ENCODE assay signal across 1 mouse cellular context in the genomic region with DNA sequence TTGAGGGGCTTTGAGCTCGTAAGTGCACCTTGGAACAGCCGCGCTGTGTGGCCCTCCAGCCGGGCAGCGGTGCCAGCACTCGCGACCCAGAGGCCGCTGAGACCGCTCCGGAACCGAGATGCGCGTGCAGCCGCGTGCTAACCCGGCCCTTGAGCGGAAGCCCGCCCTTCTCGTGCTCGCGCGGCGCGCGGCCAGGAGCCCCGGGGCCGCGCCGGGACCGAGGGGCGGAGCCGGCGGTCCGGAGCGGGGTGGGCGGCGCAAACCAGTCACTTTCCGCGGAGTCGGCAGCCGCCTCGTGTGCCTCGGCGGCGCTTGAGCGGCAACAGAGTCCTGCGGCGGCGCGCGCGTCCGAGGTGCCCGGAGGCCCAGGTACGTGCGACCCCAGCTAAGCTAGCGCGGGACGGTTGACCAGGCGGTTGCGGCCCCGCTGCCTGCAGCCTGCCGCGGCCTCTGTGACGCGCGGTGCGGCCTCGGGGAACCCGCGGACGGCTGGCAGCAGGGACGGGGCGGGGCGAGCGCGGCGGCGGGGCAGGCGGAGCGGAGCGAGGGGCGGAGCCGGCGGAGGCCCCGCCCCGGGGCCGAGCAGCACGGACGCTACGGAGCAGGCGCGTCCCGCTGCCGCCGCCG.
TF ChIP-seq lines count a peak whose summit lies in the region.

A gene (plus strand): TSS at position 269 of the 627 bp plus-strand sequence.

TF ChIP-seq in CH12.LX, 34 proteins besides CTCF, POLR2A, EP300 and RAD21 (continued from another document):
- TF ChIP-seq KAT2A (IDR thresholded peaks at IDR 0.05; ENCODE audit: insufficient replicate concordance, low read length) (no peak), TBP (conservative IDR thresholded peaks at IDR 0.05; ENCODE audit: low read depth, low read length) (peak; percentile 51; the same call in 1 of the 2 replicates), HCFC1 (IDR thresholded peaks at IDR 0.05; ENCODE audit: low read depth, low read length) (peak; percentile 56; the same call in 1 of the 2 replicates), ZKSCAN1 (IDR thresholded peaks at IDR 0.05; ENCODE audit: borderline replicate concordance, low read depth, low read length) (no peak), ZNF384 (IDR thresholded peaks at IDR 0.05; ENCODE audit: low read depth, low read length) (no peak), ZC3H11A (IDR thresholded peaks at IDR 0.05; ENCODE audit: low read depth, low read length) (no peak), GABPA (IDR thresholded peaks at IDR 0.05; ENCODE audit: insufficient replicate concordance, low read depth, low read length) (no peak), MXI1 (IDR thresholded peaks at IDR 0.05; ENCODE audit: low read depth, low read length) (peak; percentile 86), ZMIZ1 (IDR thresholded peaks at IDR 0.05; ENCODE audit: low read depth, low read length) (peak; percentile 61; the same call in 1 of the 2 replicates), MEF2A (IDR thresholded peaks at IDR 0.05; ENCODE audit: borderline replicate concordance, low read depth, low read length) (no peak), NRF1 (IDR thresholded peaks at IDR 0.05; ENCODE audit: low read depth, low read length) (peak; percentile 54; the same call in 1 of the 2 replicates), MAZ (IDR thresholded peaks at IDR 0.05; ENCODE audit: low read depth, low read length) (no peak), JUN (IDR thresholded peaks at IDR 0.05; ENCODE audit: insufficient read depth, low read depth, low read length) (no peak), BHLHE40 (IDR thresholded peaks at IDR 0.05; ENCODE audit: low read depth, low read length) (peak; percentile 88), SMC3 (IDR thresholded peaks at IDR 0.05; ENCODE audit: low read depth, low read length) (no peak), MAFK (IDR thresholded peaks at IDR 0.05; ENCODE audit: insufficient replicate concordance, low read length) (no peak), MAX (IDR thresholded peaks at IDR 0.05; ENCODE audit: low read length) (peak; percentile 65), UBTF (IDR thresholded peaks at IDR 0.05; ENCODE audit: low read depth, low read length) (peak; percentile 59; the same call in 1 of the 2 replicates), ELF1 (IDR thresholded peaks at IDR 0.05; ENCODE audit: low read depth, low read length) (peak; percentile 78), POLR2AphosphoS2 (IDR thresholded peaks at IDR 0.05; ENCODE audit: low read depth, low read length) (peak; percentile 64; the same call in 1 of the 2 replicates), JUND (conservative IDR thresholded peaks at IDR 0.05; ENCODE audit: low read depth, low read length) (no peak), TCF12 (IDR thresholded peaks at IDR 0.05; ENCODE audit: low read depth, low read length) (peak; percentile 81), E2F4 (IDR thresholded peaks at IDR 0.05; ENCODE audit: insufficient replicate concordance, low read depth, low read length) (no peak), CHD2 (IDR thresholded peaks at IDR 0.05; ENCODE audit: low read length) (no peak), USF2 (conservative IDR thresholded peaks at IDR 0.05; ENCODE audit: low read depth, low read length) (no peak), USF1 (IDR thresholded peaks at IDR 0.05; ENCODE audit: low read depth, low read length) (no peak), MYC (IDR thresholded peaks at IDR 0.05; ENCODE audit: low read depth, low read length) (0 out of 2 replicates have a peak, but pooled peaks have one; percentile 19), SIN3A (IDR thresholded peaks at IDR 0.05; ENCODE audit: low read length) (peak; percentile 79), PAX5 (IDR thresholded peaks at IDR 0.05; ENCODE audit: low read length) (no peak)
TF ChIP-seq in CH12.LX: peak in this region for 15.
